Mouse (Mus musculus) kidney, adult 9 months (tissue): Measurements from ENCODE around the gene Coq7.

Experiments used
- DNase-seq: peaks from one replicate; pipeline ENCODE4 v3.0.0; 2022

Gene Coq7

GRCm38 (mm10) chr7:118493892-118494291 lies 39.3 kb downstream of the Coq7 start:
- DNase-seq: no peak

GRCm38 (mm10) chr7:118491431-118492147 lies 41.6 kb downstream of the Coq7 start, which contains the start of gene Itpripl2:
Gene Itpripl2 (minus strand): TSS chr7:118491975.
- DNase-seq: peak; percentile 74

GRCm38 (mm10) chr7:118490666-118491430 lies 42.3 kb downstream of the Coq7 start:
- no peak for DNase-seq

- DNase-seq: no peak
These were observed 43.2 kb downstream of the Coq7 start for GRCm38 (mm10) chr7:118489706-118490665.

- no peak for DNase-seq
These were observed 45.0 kb downstream of the Coq7 start for GRCm38 (mm10) chr7:118488060-118488664.

GRCm38 (mm10) chr7:118486917-118487316 lies 46.2 kb downstream of the Coq7 start:
- no peak for DNase-seq

- no peak for DNase-seq
These were observed 49.2 kb downstream of the Coq7 start for GRCm38 (mm10) chr7:118483996-118484395.

- DNase-seq: no peak
These were observed 51.2 kb downstream of the Coq7 start for GRCm38 (mm10) chr7:118482001-118482400.

GRCm38 (mm10) chr7:118481047-118481810 lies 51.9 kb downstream of the Coq7 start:
- DNase-seq: no peak

- DNase-seq: no peak
These were observed 52.9 kb downstream of the Coq7 start for GRCm38 (mm10) chr7:118480160-118480709.

GRCm38 (mm10) chr7:118478835-118479312 lies 54.3 kb downstream of the Coq7 start:
- peak; percentile 63 for DNase-seq

- no peak for DNase-seq
These were observed 56.7 kb downstream of the Coq7 start for GRCm38 (mm10) chr7:118476428-118476827.

GRCm38 (mm10) chr7:118475008-118475705 lies 58.0 kb downstream of the Coq7 start:
- peak; percentile 33 for DNase-seq

GRCm38 (mm10) chr7:118472886-118473285 lies 60.3 kb downstream of the Coq7 start:
- DNase-seq: no peak

- no peak for DNase-seq
These were observed 65.1 kb downstream of the Coq7 start for GRCm38 (mm10) chr7:118468060-118468459.

GRCm38 (mm10) chr7:118464432-118464831 lies 68.7 kb downstream of the Coq7 start:
- peak; percentile 35 for DNase-seq

GRCm38 (mm10) chr7:118462818-118463762 lies 70.1 kb downstream of the Coq7 start:
- DNase-seq: no peak

- DNase-seq: no peak
These were observed 71.6 kb downstream of the Coq7 start for GRCm38 (mm10) chr7:118461400-118462136.
